Mouse (Mus musculus): ENCODE data around the gene Tlnrd1. TPM values are rescaled to one million over a fixed set of nuclear protein-coding genes. Genes with fewer than 3 reads are reported as not detected.
A peak's percentile ranks its signal among the peaks of the same experiment; 100 is the strongest.

The Tlnrd1 gene
- total RNA-seq (2014; fragmentation: Nextera tagmentation) = 5.7 and 6.9 TPM in 2 replicates
- 3.7 and 6.6 TPM in 2 replicates for total RNA-seq (2017)
- 21.2 and 28.8 TPM in 2 replicates for polyA plus RNA-seq (2012)

GRCm38 (mm10) chr7:83884021-83884658 is at the start of gene Tlnrd1, which contains the start of gene Mesd:
Tlnrd1 (minus strand) TSS chr7:83884305.
Mesd (plus strand) TSS chr7:83884466.
- DNase-seq (ENCODE audit: low spot score) (peak; percentile 91), ATAC-seq (ENCODE audit: extremely low read depth, insufficient number of reproducible peaks, low FRiP score, poor library complexity, severe bottlenecking) (peak; percentile 52)
- peaks cover 60% of the 10 kb centered on the region for H3K4me1 ChIP-seq (ENCODE audit: insufficient read depth, low read depth, low read length)
- peaks cover 22% of the 10 kb centered on the region for H3K36me3 ChIP-seq (replicated peaks)
- H3K27me3 ChIP-seq (ENCODE audit: insufficient read depth, low read length) = no peaks in the 10 kb centered on the region
- peak within 1 kb of the TSS; percentile 80 for H3K4me3 ChIP-seq (ENCODE audit: low read depth, low read length)
- peaks cover 5% of the 10 kb centered on the region for H3K9me3 ChIP-seq (replicated peaks)
- TF ChIP-seq TAL1 (conservative IDR thresholded peaks at IDR 0.05; ENCODE audit: low read depth, low read length) = no peak
- no peak for TF ChIP-seq POLR2AphosphoS5 (IDR thresholded peaks at IDR 0.05; ENCODE audit: insufficient replicate concordance, low read depth, low read length)
- no peak for TF ChIP-seq GATA1 (IDR thresholded peaks at IDR 0.05; ENCODE audit: borderline replicate concordance, low read length)
- no peak for TF ChIP-seq GATA2 (IDR thresholded peaks at IDR 0.05; ENCODE audit: borderline replicate concordance, low read depth, low read length)
- no peak for TF ChIP-seq CTCF (IDR thresholded peaks at IDR 0.05; ENCODE audit: low read depth, low read length)

- Histone ChIP-seq H3K4me3 (ENCODE audit: low read depth, low read length) (no peak overlapping the region), H3K9me3 (replicated peaks) (no peaks in the 10 kb centered on the region), H3K4me1 (ENCODE audit: insufficient read depth, low read depth, low read length) (no peaks in the 10 kb centered on the region), H3K27me3 (ENCODE audit: insufficient read depth, low read length) (peaks cover 5% of the 10 kb centered on the region; the same call in 1 of the 2 replicates), H3K36me3 (replicated peaks) (no peaks in the 10 kb centered on the region)
- no peak for DNase-seq (ENCODE audit: low spot score)
- no peak for ATAC-seq (ENCODE audit: extremely low read depth, insufficient number of reproducible peaks, low FRiP score, poor library complexity, severe bottlenecking)
- TF ChIP-seq TAL1 (conservative IDR thresholded peaks at IDR 0.05; ENCODE audit: low read depth, low read length) (no peak), GATA2 (IDR thresholded peaks at IDR 0.05; ENCODE audit: borderline replicate concordance, low read depth, low read length) (no peak), GATA1 (IDR thresholded peaks at IDR 0.05; ENCODE audit: borderline replicate concordance, low read length) (no peak), POLR2AphosphoS5 (IDR thresholded peaks at IDR 0.05; ENCODE audit: insufficient replicate concordance, low read depth, low read length) (no peak), CTCF (IDR thresholded peaks at IDR 0.05; ENCODE audit: low read depth, low read length) (no peak)
Observed at GRCm38 (mm10) chr7:83921637-83922036, 37.5 kb upstream of the Tlnrd1 start.

GRCm38 (mm10) chr7:83920241-83920640 is 36.1 kb upstream of the Tlnrd1 start:
- no peaks in the 10 kb centered on the region for H3K36me3 ChIP-seq (replicated peaks)
- H3K27me3 ChIP-seq (ENCODE audit: insufficient read depth, low read length) = peaks cover 5% of the 10 kb centered on the region; the same call in 1 of the 2 replicates
- H3K4me1 ChIP-seq (ENCODE audit: insufficient read depth, low read depth, low read length) = no peaks in the 10 kb centered on the region
- no peak for DNase-seq (ENCODE audit: low spot score)
- H3K9me3 ChIP-seq (replicated peaks) = no peaks in the 10 kb centered on the region
- TF ChIP-seq GATA1 (IDR thresholded peaks at IDR 0.05; ENCODE audit: borderline replicate concordance, low read length) (no peak), TAL1 (conservative IDR thresholded peaks at IDR 0.05; ENCODE audit: low read depth, low read length) (no peak), CTCF (IDR thresholded peaks at IDR 0.05; ENCODE audit: low read depth, low read length) (no peak), GATA2 (IDR thresholded peaks at IDR 0.05; ENCODE audit: borderline replicate concordance, low read depth, low read length) (no peak), POLR2AphosphoS5 (IDR thresholded peaks at IDR 0.05; ENCODE audit: insufficient replicate concordance, low read depth, low read length) (no peak)
- no peak overlapping the region for H3K4me3 ChIP-seq (ENCODE audit: low read depth, low read length)
- ATAC-seq (ENCODE audit: extremely low read depth, insufficient number of reproducible peaks, low FRiP score, poor library complexity, severe bottlenecking) = no peak

- Histone ChIP-seq H3K4me1 (ENCODE audit: insufficient read depth, low read depth, low read length) (no peaks in the 10 kb centered on the region), H3K36me3 (replicated peaks) (no peaks in the 10 kb centered on the region), H3K4me3 (ENCODE audit: low read depth, low read length) (no peak overlapping the region), H3K9me3 (replicated peaks) (no peaks in the 10 kb centered on the region), H3K27me3 (ENCODE audit: insufficient read depth, low read length) (peaks cover 8% of the 10 kb centered on the region)
- no peak for TF ChIP-seq GATA1 (IDR thresholded peaks at IDR 0.05; ENCODE audit: borderline replicate concordance, low read length)
- no peak for TF ChIP-seq GATA2 (IDR thresholded peaks at IDR 0.05; ENCODE audit: borderline replicate concordance, low read depth, low read length)
- peak; percentile 50; the same call in 1 of the 2 replicates for TF ChIP-seq CTCF (IDR thresholded peaks at IDR 0.05; ENCODE audit: low read depth, low read length)
- ATAC-seq (ENCODE audit: extremely low read depth, insufficient number of reproducible peaks, low FRiP score, poor library complexity, severe bottlenecking) = no peak
- DNase-seq (ENCODE audit: low spot score) = peak; percentile 50
Observed at GRCm38 (mm10) chr7:83914566-83914965, 30.5 kb upstream of the Tlnrd1 start.

- DNase-seq (ENCODE audit: low spot score) (no peak), ATAC-seq (ENCODE audit: extremely low read depth, insufficient number of reproducible peaks, low FRiP score, poor library complexity, severe bottlenecking) (no peak)
- TF ChIP-seq GATA1 (IDR thresholded peaks at IDR 0.05; ENCODE audit: borderline replicate concordance, low read length) = no peak
- TF ChIP-seq CTCF (IDR thresholded peaks at IDR 0.05; ENCODE audit: low read depth, low read length) = no peak
- TF ChIP-seq POLR2AphosphoS5 (IDR thresholded peaks at IDR 0.05; ENCODE audit: insufficient replicate concordance, low read depth, low read length) = no peak
- no peak for TF ChIP-seq GATA2 (IDR thresholded peaks at IDR 0.05; ENCODE audit: borderline replicate concordance, low read depth, low read length)
- no peak for TF ChIP-seq TAL1 (conservative IDR thresholded peaks at IDR 0.05; ENCODE audit: low read depth, low read length)
- no peak overlapping the region for H3K4me3 ChIP-seq (ENCODE audit: low read depth, low read length)
- H3K27me3 ChIP-seq (ENCODE audit: insufficient read depth, low read length) = peaks cover 12% of the 10 kb centered on the region
- H3K36me3 ChIP-seq (replicated peaks) = no peaks in the 10 kb centered on the region
- H3K4me1 ChIP-seq (ENCODE audit: insufficient read depth, low read depth, low read length) = no peaks in the 10 kb centered on the region
- H3K9me3 ChIP-seq (replicated peaks) = no peaks in the 10 kb centered on the region
Observed at GRCm38 (mm10) chr7:83913995-83914394, 29.9 kb upstream of the Tlnrd1 start.

GRCm38 (mm10) chr7:83913405-83913932 is 29.4 kb upstream of the Tlnrd1 start:
- ATAC-seq (ENCODE audit: extremely low read depth, insufficient number of reproducible peaks, low FRiP score, poor library complexity, severe bottlenecking) = no peak
- Histone ChIP-seq H3K4me3 (ENCODE audit: low read depth, low read length) (no peak overlapping the region), H3K9me3 (replicated peaks) (no peaks in the 10 kb centered on the region), H3K27me3 (ENCODE audit: insufficient read depth, low read length) (peaks cover 12% of the 10 kb centered on the region), H3K4me1 (ENCODE audit: insufficient read depth, low read depth, low read length) (no peaks in the 10 kb centered on the region), H3K36me3 (replicated peaks) (no peaks in the 10 kb centered on the region)
- DNase-seq (ENCODE audit: low spot score) = no peak
- TF ChIP-seq TAL1 (conservative IDR thresholded peaks at IDR 0.05; ENCODE audit: low read depth, low read length) = no peak
- no peak for TF ChIP-seq CTCF (IDR thresholded peaks at IDR 0.05; ENCODE audit: low read depth, low read length)
- no peak for TF ChIP-seq GATA1 (IDR thresholded peaks at IDR 0.05; ENCODE audit: borderline replicate concordance, low read length)
- TF ChIP-seq GATA2 (IDR thresholded peaks at IDR 0.05; ENCODE audit: borderline replicate concordance, low read depth, low read length) = no peak
- TF ChIP-seq POLR2AphosphoS5 (IDR thresholded peaks at IDR 0.05; ENCODE audit: insufficient replicate concordance, low read depth, low read length) = no peak

Measured in G1E (cell line).